Mouse (Mus musculus) forebrain, postnatal 0 days (tissue): ENCODE measurements around the gene Rrp7a. TPM values are rescaled to one million over a fixed set of nuclear protein-coding genes. Genes with fewer than 3 reads are reported as not detected.
"Not testable (repeated sequence)": the region's sequence is repeated elsewhere in the genome, so short reads cannot be mapped to it uniquely, and the experiment has no call there.

Source experiments
- ATAC-seq: fragments of 200-750 bp; cut with Nextera tagmentation; 2 replicates; pipeline ENCODE4 v1.8.0; 2017; ENCODE audit warnings: mild to moderate bottlenecking, moderate library complexity
- DNase-seq: peaks from one replicate; pipeline ENCODE4 v3.0.0-alpha.2; 2015
- H3K27ac ChIP-seq: fragments of 300-500 bp; sonication (generic); 2 replicates; pipeline ENCODE4 v1.5.1; 2014; ENCODE audit warnings: low read depth, mild to moderate bottlenecking, antibody characterized with exemption, low read length, moderate library complexity, mixed read lengths
- H3K27me3 ChIP-seq: fragments of 300-500 bp; sonication (generic); 2 replicates; pipeline ENCODE4 v1.6.1; 2014; ENCODE audit warnings: mild to moderate bottlenecking, low read length, mixed read lengths; ENCODE audit not compliant: insufficient read depth
- H3K36me3 ChIP-seq: fragments of 300-500 bp; sonication (generic); 2 replicates; pipeline ENCODE4 v1.6.1; 2014; ENCODE audit warnings: mild to moderate bottlenecking, moderate library complexity; ENCODE audit not compliant: insufficient read depth
- H3K4me1 ChIP-seq: fragments of 300-500 bp; sonication (generic); 2 replicates; pipeline ENCODE4 v1.6.1; 2014; ENCODE audit warnings: antibody characterized with exemption; ENCODE audit not compliant: insufficient read depth
- H3K4me2 ChIP-seq: fragments of 300-500 bp; sonication (generic); 2 replicates; pipeline ENCODE4 v1.6.1; 2014; ENCODE audit warnings: low read depth, mild to moderate bottlenecking, moderate library complexity
- H3K4me3 ChIP-seq: fragments of 300-500 bp; sonication (generic); 2 replicates; pipeline ENCODE4 v1.5.1; 2014; ENCODE audit warnings: low read depth, low read length, mixed read lengths
- H3K9ac ChIP-seq: fragments of 300-500 bp; sonication (generic); 2 replicates; pipeline ENCODE4 v1.6.1; 2014; ENCODE audit warnings: mild to moderate bottlenecking
- H3K9me3 ChIP-seq: fragments of 300-500 bp; sonication (generic); 2 replicates; pipeline ENCODE4 v1.6.1; 2016; ENCODE audit warnings: low read length
- CTCF ChIP-seq: sonication (generic); IDR thresholded peaks from 2 replicates; pipeline ENCODE4 v1.5.1; 2016; ENCODE audit warnings: antibody characterized with exemption, control low read depth, low read depth
- WGBS: fragments of 180-500 bp; shearing (Covaris S2); extraction: QIAGEN DNeasy Blood & Tissue Kit; methylation state at CpG from one replicate; pipeline ENCODE4 v1.1.7; 2014; 5-methylcytosine and 5-hydroxymethylcytosine counted together
- polyA plus RNA-seq: library from polyadenylated mRNA; unstranded; fragments of >200 nt; fragmentation: Nextera tagmentation; extraction: Ambion mirVana; gene quantifications from 2 replicates; pipeline ENCODE4 v1.2.1, GENCODE M21; 2015
- total RNA-seq: library from RNA; depleted of rRNA; stranded (reverse); fragments of >200 nt; gene quantifications from 2 replicates; pipeline ENCODE4 v1.2.3, GENCODE M21; 2014

Gene Rrp7a
- total and polyA plus RNA-seq, 2 experiments from 2014 or later: 89.5 to 122 TPM

DNA sequence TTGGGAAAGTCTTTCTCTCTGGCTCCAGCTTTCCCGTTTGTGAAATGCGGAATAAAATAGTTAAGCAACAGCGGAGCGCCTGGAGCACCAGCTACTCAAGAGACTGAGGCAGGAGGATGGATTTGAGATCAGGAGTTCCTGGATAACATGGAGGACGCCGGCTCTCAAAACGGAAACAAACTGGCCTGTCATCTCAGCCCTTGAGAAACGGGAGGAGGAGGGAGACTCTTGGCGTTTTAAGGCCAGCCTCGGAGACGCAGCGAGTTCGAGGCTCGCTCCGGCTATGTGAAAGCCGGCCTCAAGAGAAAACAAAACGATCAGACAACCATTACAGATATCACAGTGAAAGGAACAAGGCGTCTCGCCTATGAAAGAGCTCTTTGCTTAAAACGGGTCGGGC is 25.8 kb upstream of the Rrp7a start:
- Histone ChIP-seq H3K9ac (peak overlapping the region; percentile 94), H3K4me1 (peaks cover 7% of the 10 kb centered on the region; the same call in 1 of the 2 replicates), H3K27me3 (no peaks in the 10 kb centered on the region), H3K27ac (peak overlapping the region; percentile 99), H3K9me3 (no peaks in the 10 kb centered on the region), H3K4me2 (peak overlapping the region; percentile 73), H3K4me3 (peak overlapping the region; percentile 95), H3K36me3 (peaks cover 7% of the 10 kb centered on the region; the same call in 1 of the 2 replicates)
- DNase-seq: no peak
- TF ChIP-seq CTCF: no peak
- 3% methylated on average over 21 of the region's 21 CpGs for WGBS
- no peak for ATAC-seq

DNA sequence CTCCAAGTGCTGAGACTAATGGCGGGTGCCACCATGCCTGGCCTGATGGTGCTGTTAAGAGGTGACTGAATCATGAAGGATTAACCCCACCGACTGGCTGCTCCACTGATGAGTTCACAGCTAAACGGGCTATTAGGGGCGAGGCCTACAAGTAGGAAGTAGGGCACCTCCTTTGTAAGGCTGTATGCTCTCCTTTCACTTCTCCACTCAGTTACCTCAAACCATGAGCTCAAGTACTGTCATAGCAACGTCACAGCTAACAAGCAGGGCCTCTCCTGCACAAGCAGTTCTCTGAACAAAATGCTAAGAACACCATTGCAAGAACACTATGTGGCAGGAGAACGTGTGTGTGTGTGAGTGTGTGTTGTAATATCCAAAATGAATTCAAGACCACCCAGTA is 22.9 kb upstream of the Rrp7a start:
- WGBS: 90% methylated on average over 6 of the region's 6 CpGs

DNA sequence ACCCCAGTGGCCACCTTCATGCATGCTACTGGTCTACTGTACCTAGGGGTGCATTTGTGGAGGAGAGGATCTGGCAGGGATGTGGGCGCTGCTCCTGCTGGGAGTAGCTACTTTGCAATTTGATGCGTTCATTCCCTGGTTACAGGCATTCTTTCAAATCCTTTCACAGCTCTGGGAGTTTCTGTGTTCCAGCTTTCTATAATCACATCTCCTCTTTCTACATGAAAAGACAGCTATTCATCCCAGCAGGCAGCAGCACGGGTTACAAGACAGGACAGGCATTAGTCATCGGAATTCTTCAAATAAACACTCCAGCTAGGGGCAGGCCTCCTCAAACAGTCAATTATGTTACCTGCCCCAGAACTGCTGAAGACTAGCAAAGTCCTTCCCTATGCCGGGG is 20.3 kb upstream of the Rrp7a start:
- H3K9ac ChIP-seq: no peak overlapping the region
- WGBS: 17% methylated on average over 5 of the region's 5 CpGs
- no peaks in the 10 kb centered on the region for H3K9me3 ChIP-seq
- no peak overlapping the region for H3K4me3 ChIP-seq
- no peak overlapping the region for H3K27ac ChIP-seq
- TF ChIP-seq CTCF: no peak
- ATAC-seq (peak; percentile 29), DNase-seq (no peak)
- H3K4me2 ChIP-seq: no peak overlapping the region
- H3K36me3 ChIP-seq: peaks cover 10% of the 10 kb centered on the region
- H3K27me3 ChIP-seq: no peaks in the 10 kb centered on the region
- H3K4me1 ChIP-seq: peaks cover 3% of the 10 kb centered on the region; the same call in 1 of the 2 replicates

More for the DNA sequence above, 22.9 kb upstream of the Rrp7a start:
- Histone ChIP-seq H3K4me2 (no peak overlapping the region), H3K27me3 (no peaks in the 10 kb centered on the region), H3K27ac (no peak overlapping the region), H3K9me3 (no peaks in the 10 kb centered on the region), H3K9ac (no peak overlapping the region), H3K36me3 (peaks cover 6% of the 10 kb centered on the region; the same call in 1 of the 2 replicates), H3K4me3 (no peak overlapping the region), H3K4me1 (peaks cover 7% of the 10 kb centered on the region; the same call in 1 of the 2 replicates)
- ATAC-seq: no peak
- DNase-seq: no peak
- no peak for TF ChIP-seq CTCF

DNA sequence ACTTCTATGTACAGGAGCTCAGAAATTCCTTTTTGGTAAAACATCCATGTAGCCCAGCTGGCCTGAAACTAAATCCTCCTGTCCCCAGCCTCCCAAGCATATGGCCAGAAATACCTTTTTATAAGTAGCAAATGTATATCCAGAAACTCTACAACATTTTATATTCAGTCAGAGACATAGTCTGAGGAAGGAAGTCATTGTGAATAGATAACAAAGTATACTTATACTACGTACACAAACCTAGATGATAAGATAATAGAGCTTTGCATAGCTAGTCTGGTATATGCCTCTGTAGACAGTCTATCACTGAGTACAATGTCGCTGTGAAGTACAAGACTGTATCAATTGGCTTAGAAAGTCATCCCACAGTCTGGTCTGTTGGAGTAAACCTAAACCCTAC is 13.1 kb upstream of the Rrp7a start:
- ATAC-seq: no peak
- no peak overlapping the region for H3K4me3 ChIP-seq
- no peaks in the 10 kb centered on the region for H3K4me1 ChIP-seq
- H3K27ac ChIP-seq: no peak overlapping the region
- no peak for TF ChIP-seq CTCF
- H3K9ac ChIP-seq: no peak overlapping the region
- no peak for DNase-seq
- H3K36me3 ChIP-seq: peaks cover 67% of the 10 kb centered on the region
- H3K4me2 ChIP-seq: no peak overlapping the region
- H3K9me3 ChIP-seq: no peaks in the 10 kb centered on the region
- H3K27me3 ChIP-seq: no peaks in the 10 kb centered on the region
- WGBS: 97% methylated on average over 2 of the region's 2 CpGs

DNA sequence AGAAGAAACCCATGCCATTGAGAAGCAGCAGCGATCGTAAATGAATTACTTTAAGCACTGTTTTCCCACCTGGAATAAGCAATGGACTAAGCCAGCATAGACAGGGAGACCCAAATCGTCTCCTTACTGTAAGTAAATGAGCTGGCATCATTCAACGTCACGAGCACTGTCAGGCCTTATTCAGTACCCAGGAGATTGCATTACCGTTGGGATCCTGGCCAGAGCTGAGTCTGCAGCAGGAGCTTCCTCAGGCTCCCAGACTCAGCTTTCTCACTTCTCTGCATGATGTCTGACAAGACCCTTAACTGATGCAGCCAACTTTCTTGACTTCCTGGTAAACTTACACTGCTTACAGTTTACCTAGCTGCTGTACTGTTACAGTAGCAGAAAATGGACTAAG is 12.1 kb upstream of the Rrp7a start:
- no peaks in the 10 kb centered on the region for H3K9me3 ChIP-seq
- ATAC-seq (no peak), DNase-seq (no peak)

DNA sequence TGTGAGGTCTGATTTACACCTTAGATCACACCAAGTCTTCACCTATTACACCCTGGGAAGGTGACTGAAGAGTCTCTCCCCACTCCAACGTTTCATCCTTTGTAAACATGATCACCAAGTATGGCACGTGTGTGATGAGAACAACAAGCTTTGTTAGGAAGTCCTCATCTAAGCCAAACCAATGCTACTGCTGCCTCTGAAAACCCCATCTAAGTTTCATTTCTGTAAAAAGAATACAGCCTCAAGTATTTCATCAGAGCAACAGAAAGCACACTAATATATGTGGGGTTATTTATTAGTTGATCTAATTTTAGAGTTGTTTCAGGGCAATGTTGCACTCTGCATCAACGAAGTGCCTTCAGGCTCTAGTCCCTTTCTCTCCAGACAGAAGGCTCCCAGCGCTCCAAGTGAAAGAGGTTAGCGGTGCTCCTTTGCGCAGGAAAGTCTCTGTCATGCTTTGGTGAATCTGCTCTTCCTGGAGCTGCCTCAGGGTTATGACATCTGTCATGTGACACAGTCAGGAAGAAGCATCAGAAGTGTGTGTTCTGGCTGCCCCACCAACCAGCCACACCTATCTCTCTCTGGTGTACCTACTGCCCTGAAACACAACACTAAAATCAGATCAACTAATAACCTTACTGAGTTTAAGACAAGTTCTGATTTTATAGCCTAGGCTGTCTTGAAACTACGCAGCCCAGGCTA is 7.1 kb upstream of the Rrp7a start:
- Histone ChIP-seq H3K4me1 (no peaks in the 10 kb centered on the region), H3K9me3 (no peaks in the 10 kb centered on the region), H3K27me3 (no peaks in the 10 kb centered on the region), H3K4me3 (no peak overlapping the region), H3K27ac (no peak overlapping the region), H3K4me2 (no peak overlapping the region), H3K9ac (no peak overlapping the region), H3K36me3 (peaks cover 88% of the 10 kb centered on the region)
- DNase-seq (no peak), ATAC-seq (no peak)
- no peak for TF ChIP-seq CTCF
- WGBS: 92% methylated on average over 7 of the region's 7 CpGs

More for the DNA sequence above, 12.1 kb upstream of the Rrp7a start:
- H3K27me3 ChIP-seq: no peaks in the 10 kb centered on the region
- H3K9ac ChIP-seq: no peak overlapping the region
- no peak for TF ChIP-seq CTCF
- 76% methylated on average over 6 of the region's 6 CpGs for whole genome bisulfite sequencing
- H3K4me3 ChIP-seq: no peak overlapping the region
- no peak overlapping the region for H3K4me2 ChIP-seq
- H3K4me1 ChIP-seq: no peaks in the 10 kb centered on the region
- no peak overlapping the region for H3K27ac ChIP-seq
- peaks cover 77% of the 10 kb centered on the region for H3K36me3 ChIP-seq

DNA sequence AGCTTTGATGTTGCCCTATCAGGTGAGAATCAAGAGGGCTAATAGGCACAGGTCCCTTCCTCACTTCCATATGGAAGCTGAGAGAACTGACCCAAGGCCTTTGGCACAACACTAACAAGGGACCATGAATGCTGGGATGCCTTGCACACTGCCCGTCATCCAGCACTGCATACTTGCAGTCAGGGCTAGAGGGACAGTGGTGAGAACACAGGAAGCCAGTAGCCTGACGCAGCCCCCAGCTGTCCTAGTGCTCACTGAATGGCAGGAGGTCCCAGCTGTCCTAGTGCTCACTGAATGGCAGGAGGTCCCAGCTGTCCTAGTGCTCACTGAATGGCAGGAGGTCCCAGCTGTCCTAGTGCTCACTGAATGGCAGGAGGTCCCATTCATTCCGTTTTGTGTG is 4.4 kb upstream of the Rrp7a start:
- H3K9ac ChIP-seq, H3K4me1 ChIP-seq, H3K4me2 ChIP-seq, H3K9me3 ChIP-seq, H3K27ac ChIP-seq, DNase-seq, H3K27me3 ChIP-seq, H3K4me3 ChIP-seq, ATAC-seq: not testable (repeated sequence)
- 61% methylated on average over 3 of the region's 3 CpGs for WGBS
- peaks cover 68% of the 10 kb centered on the region for H3K36me3 ChIP-seq
